Mouse (Mus musculus): ENCODE results near the gene Grsf1. TPM values are rescaled to one million over a fixed set of nuclear protein-coding genes. Genes with fewer than 3 reads are reported as not detected.

Gene Grsf1
- total RNA-seq, 2 experiments from 2014 or later, result 21.4 to 35.3 TPM

DNA sequence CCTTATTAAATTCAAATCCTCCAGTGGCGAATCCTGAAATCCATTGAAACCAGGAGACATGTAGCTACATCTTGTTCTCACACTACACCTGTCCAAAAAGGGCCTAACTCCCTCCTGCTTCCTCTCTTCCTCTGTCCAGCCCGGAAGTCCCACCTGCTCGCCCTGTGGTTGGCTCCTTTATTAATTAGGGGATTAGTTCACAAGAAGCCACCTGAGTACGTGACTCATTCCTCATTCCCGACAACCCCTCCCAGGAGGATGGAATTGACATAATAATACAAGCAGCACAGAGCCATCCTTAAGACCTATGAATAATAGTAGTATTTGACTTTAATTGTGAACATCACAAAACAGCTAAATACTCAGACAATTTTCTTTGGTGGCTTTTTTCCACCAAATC, 41.9 kb downstream of the Grsf1 start:
- no peak for ATAC-seq (replicated peaks; ENCODE audit: low FRiP score, poor library complexity, severe bottlenecking)

DNA sequence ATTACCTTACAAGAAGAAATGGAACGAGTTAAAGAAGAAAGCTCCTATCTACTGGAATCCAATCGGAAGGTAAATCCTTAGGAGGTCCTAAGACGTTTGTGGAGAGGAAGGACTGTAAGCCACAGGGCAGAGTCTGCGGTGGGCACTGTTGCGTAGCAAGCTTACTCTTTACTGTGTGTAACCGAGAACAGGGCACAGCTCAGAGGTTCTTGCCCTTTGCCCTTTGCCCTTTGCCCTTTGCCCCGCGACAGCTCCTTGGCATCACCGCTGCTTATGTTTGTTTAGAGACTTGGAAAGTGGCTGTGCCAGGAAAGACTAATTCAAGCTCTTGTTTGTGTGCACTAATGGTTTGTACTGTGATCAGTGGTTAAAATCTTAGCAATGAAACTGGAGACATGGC, 43.5 kb downstream of the Grsf1 start:
- ATAC-seq (replicated peaks; ENCODE audit: low FRiP score, poor library complexity, severe bottlenecking), result no peak

DNA sequence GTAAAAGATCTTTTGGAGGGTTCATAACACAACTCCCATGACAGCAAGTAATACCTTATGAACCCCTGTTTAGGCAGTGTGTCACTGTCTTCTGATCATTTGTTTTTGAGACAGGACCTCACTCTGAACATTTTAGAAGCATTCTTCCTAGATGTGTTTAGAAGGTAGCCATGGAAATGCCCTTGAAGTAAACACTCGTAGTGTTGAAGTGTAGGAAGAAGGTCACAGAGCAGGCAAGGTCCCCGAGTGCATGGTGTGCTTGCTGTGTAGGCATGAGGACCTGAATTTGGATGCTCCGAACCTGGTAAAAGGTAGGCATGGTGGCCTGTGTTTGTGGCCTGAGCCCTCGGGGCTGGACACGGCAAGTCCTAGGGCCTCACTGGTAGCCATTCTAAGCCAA, 44.4 kb downstream of the Grsf1 start:
- ATAC-seq (replicated peaks; ENCODE audit: low FRiP score, poor library complexity, severe bottlenecking), result no peak

DNA sequence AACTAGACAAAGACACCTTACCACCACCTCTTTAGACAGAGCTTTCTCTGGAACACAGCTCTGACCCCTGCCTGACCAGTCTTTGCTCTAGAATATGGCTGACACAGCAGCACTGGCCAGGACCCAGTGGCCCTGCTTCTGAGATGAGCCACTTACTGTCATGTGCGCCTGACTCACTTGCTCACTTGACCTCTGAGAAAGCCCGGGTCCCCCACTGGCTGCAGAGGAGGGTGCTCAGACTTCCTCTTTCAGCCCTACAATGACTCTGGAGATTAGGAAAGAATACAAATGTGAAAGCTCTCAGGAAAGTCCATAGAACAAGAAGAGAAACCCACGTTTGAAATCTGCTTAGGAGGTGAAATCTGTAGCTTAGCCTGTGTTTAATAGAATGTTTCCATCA, 45.1 kb downstream of the Grsf1 start:
- no peak for ATAC-seq (replicated peaks; ENCODE audit: low FRiP score, poor library complexity, severe bottlenecking)

DNA sequence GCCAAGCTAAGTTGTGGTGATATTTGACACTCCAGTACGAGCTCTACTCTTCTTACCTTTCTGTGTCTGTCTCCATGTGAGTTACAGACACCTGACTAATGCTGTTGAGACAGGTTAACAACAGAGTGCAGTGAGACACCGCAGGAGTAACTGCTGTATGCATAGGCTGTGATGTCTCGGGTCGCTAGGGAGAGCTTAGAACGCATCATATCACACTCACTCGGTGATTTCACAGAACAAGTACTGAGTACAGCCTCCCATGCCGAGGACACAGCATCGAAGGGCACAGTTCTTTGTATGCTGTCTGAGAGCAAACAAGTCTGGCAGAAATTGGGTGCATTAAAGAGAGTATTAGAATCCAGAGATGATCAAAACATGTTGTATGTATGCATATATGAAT, 46.0 kb downstream of the Grsf1 start:
- no peak for ATAC-seq (replicated peaks; ENCODE audit: low FRiP score, poor library complexity, severe bottlenecking)

DNA sequence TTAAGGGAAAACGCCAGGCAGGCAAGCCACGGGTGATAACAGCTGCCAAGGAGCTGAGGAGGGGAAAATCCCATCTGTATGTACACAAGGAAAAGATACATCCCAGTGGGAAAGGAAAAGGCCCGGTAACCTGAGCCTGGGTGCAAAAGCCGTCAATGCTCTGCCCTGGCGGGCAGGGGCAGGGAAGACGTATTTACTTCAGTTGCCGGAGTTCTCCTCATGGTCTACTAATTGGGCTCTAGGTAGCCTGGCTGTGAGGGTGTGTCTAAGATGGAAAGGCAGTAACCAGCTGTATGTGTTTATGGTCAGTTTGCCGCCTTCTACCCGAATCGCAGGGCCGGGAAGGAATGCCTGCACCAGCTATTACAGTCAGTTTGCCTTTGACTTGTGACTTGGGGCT, 46.8 kb downstream of the Grsf1 start:
- ATAC-seq (replicated peaks; ENCODE audit: low FRiP score, poor library complexity, severe bottlenecking), result no peak

DNA sequence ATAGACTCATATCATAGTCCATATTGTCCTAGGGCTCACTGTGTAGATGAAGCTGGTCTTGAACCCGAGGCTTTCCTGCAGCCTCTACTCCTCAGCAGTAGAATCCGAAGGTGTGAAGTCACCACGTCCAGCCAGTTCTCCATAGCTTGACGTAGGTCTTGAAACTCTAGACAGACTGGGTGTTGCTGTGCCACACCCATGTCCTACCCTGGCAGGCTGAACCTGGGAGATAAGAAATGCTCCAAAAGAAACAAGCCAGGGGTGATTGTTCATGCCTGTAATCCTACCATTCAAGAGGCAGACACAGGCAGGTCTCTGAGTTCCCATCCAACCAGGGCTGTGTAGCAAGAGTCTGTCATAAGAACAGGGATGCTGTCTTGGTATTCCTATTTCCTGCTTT, 48.4 kb downstream of the Grsf1 start:
- ATAC-seq (replicated peaks; ENCODE audit: low FRiP score, poor library complexity, severe bottlenecking), result peak; percentile 98

DNA sequence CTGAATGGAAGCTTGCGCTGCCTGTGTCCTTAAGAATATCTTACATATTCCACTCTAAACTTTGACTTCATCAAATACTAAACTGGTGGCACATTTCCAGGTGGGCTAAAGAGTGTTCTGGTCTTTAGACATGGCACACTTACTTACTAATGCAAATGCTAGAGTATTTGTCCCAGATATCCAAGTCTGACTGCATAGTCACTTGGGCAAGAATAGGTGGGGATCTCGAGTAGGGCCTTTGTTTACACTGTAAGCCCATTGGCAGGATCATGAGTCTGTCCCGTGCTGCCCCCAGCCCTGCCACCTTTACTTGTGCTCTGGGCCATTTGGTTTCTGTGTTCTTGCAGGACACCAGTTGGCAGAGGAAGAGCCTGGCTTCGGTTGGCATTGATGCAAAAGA, 59.0 kb downstream of the Grsf1 start:
- no peak for ATAC-seq (replicated peaks; ENCODE audit: low FRiP score, poor library complexity, severe bottlenecking)

DNA sequence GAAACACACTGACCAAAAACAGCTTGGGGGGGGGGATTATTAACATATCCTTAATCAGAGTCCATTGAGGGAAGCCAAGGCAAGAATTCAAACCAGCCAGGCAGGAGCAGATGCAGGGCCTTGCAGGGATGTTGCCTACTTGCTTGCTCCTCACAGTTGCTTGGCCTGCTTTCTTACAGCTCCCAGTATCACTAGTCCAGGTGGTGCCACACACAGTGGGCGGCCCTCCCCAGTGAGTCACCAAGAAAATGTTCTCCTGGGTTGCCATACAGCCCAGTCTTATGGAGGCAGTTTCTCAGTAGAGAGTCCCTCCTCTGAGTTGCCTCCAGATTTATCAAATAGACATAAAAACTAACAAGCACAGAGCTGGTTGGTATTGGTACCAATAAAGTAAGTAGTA, 61.8 kb downstream of the Grsf1 start:
- ATAC-seq (replicated peaks; ENCODE audit: low FRiP score, poor library complexity, severe bottlenecking), result no peak

Other genes with a start within 250 kb of the Grsf1 start
- not detected in 2 replicates for gene Ambn, start 220.2 kb downstream of the Grsf1 start, total RNA-seq (2015; ENCODE audit: low replicate concordance)
- not detected in 2 replicates for gene Ambn, start 220.2 kb downstream of the Grsf1 start, total RNA-seq (2017; ENCODE audit: low replicate concordance)
- not detected in 2 replicates for gene Enam, start 188.2 kb downstream of the Grsf1 start, total RNA-seq (2015; ENCODE audit: low replicate concordance)
- gene Enam, start 188.2 kb downstream of the Grsf1 start, total RNA-seq (2017; ENCODE audit: low replicate concordance), result not detected in 2 replicates
- gene Jchain, start 148.3 kb downstream of the Grsf1 start, total RNA-seq (2015; ENCODE audit: low replicate concordance), result 33.2 and 58.7 TPM in 2 replicates
- gene Jchain, start 148.3 kb downstream of the Grsf1 start, total RNA-seq (2017; ENCODE audit: low replicate concordance), result 23.1 and 23.7 TPM in 2 replicates
- 26.3 and 36.5 TPM in 2 replicates for gene Utp3, start 121.7 kb downstream of the Grsf1 start, total RNA-seq (2015; ENCODE audit: low replicate concordance)
- 27.2 and 28.7 TPM in 2 replicates for gene Utp3, start 121.7 kb downstream of the Grsf1 start, total RNA-seq (2017; ENCODE audit: low replicate concordance)
- gene Rufy3, start 111.1 kb downstream of the Grsf1 start, total RNA-seq (2015; ENCODE audit: low replicate concordance), result 0.36 and 0.42 TPM in 2 replicates
- gene Rufy3, start 111.1 kb downstream of the Grsf1 start, total RNA-seq (2017; ENCODE audit: low replicate concordance), result 4.0 and 9.3 TPM in 2 replicates
- gene Mob1b, start 44.7 kb upstream of the Grsf1 start, total RNA-seq (2015; ENCODE audit: low replicate concordance), result 28.1 and 57.8 TPM in 2 replicates
- gene Mob1b, start 44.7 kb upstream of the Grsf1 start, total RNA-seq (2017; ENCODE audit: low replicate concordance), result 19.1 and 28.9 TPM in 2 replicates
- gene Dck, start 88.8 kb upstream of the Grsf1 start, total RNA-seq (2015; ENCODE audit: low replicate concordance), result 222 and 280 TPM in 2 replicates
- 190 and 208 TPM in 2 replicates for gene Dck, start 88.8 kb upstream of the Grsf1 start, total RNA-seq (2017; ENCODE audit: low replicate concordance)
- not detected in 2 replicates for gene Slc4a4, start 210.6 kb upstream of the Grsf1 start, total RNA-seq (2015; ENCODE audit: low replicate concordance)
- gene Slc4a4, start 210.6 kb upstream of the Grsf1 start, total RNA-seq (2017; ENCODE audit: low replicate concordance), result not detected in 2 replicates

Measured in erythroid progenitor cell, adult 5-6 weeks (primary cell).